Mouse (Mus musculus) heart, postnatal 4 days (tissue): ENCODE data around the gene Gpam. TPM values are rescaled to one million over a fixed set of nuclear protein-coding genes. Genes with fewer than 3 reads are reported as not detected.

ENCODE experiments used
- DNase-seq: peaks from one replicate; pipeline ENCODE4 v3.0.0; 2021
- total RNA-seq, 2 experiments: library from RNA; stranded (reverse); gene quantifications; 2 replicates each; pipeline ENCODE4 v1.2.3; 2021

Gpam gene
- total RNA-seq, 2 experiments from 2014 or later, result 61.4 to 62.7 TPM

DNA sequence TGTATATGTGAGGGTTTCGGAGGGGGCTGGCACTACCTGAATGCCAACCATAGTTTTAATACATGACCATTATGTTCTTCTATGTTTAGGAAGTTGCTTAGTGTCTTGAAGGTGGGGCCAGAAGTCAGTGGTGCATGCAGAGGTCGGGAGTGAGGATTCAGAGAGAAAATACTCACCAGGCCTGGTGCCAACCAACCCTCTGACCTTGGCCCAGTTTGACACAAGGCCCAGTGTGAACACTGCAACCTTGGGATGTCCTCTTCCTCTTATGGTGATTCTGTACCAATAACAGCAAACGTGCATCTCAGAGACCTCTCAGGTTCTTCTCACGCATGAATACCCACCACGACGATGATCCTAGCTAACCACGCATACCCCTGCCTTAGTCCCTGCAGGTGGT lies 11.5 kb upstream of the Gpam start:
- DNase-seq, result no peak

DNA sequence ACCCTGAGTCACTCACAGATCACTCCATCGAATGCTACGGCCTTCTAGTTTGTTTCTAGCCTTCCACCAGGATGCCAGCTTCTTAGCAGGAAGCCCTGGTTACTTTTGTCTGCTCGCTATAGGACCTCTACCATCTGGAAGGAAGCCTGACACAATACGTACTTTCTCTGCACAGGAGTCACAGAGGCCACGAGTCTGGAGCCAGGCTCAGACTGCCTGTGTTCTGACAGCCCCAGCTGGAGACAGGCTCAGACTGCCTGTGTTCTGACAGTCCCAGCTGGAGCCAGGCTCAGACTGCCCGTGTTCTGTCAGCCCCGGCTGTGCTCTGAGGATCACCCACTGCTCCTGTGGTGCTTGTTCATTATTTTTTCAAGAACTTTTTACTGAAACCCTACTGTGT lies 10.8 kb upstream of the Gpam start:
- DNase-seq, result no peak

- DNase-seq, result peak; percentile 79
Measured at GRCm38 (mm10) chr19:55136693-55137427, 9.8 kb upstream of the Gpam start.

DNA sequence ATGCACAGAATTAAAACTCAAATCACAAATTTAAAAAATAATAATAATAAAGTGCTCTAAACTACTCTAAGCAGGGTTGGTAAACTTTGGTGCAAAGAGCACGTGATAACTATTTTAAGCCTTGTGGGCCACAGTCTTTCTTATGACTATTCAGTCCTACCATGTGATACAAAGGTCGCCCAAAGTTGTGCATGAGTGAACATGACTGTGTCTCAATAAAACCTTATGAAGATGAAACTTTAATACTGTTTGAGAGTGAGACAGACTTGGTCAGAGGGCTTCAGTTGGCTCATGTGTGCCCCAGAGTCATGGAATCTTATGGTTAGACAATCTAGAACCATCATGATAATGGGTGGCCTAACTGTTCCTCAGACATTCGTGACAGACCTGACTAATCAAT lies 8.9 kb upstream of the Gpam start:
- DNase-seq, result no peak

- no peak for DNase-seq
Measured at GRCm38 (mm10) chr19:55134521-55134920, 7.5 kb upstream of the Gpam start.

DNA sequence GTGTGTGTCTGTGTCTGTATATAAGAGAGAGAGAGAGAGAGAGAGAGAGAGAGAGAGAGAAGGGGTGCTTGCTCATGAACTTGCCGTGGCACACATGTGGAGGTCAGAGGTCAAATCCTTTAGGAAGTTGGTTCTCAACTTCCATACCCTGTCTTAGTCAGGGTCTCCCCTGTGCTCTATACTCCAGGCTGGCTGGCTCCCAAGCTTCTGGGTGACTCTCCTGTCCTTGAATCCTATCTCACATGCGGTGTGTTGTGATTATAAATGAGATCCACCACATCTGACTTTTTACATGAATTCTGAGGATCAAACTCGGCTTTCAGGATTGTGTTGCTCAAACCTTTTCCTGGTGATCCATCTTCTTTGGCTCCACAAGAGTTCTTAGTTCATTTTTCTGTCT lies 5.4 kb upstream of the Gpam start:
- DNase-seq, result no peak

- DNase-seq, result no peak
Measured at GRCm38 (mm10) chr19:55131747-55132146, 4.7 kb upstream of the Gpam start.

DNA sequence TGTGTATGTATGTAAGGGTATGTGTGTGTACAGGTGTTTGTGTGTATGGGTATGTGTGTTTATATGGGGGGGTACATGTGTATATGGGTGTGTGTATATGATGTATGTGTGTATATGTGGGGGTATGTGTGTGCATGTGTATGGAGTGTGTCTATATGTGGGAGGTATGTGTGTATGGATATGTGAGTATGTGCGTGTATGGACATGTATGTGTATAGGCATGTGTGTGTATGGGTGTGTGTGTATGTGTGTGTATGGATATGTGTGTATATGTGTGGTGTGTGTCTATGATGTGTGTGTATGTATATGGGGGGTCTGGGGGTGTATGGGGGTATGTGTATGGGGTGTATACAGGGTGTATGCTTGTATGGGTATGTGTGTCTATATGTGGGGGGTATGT lies 1.4 kb upstream of the Gpam start:
- DNase-seq, result no peak

GRCm38 (mm10) chr19:55125456-55125855 lies 1.6 kb downstream of the Gpam start:
- no peak for DNase-seq

- DNase-seq, result no peak
Measured at GRCm38 (mm10) chr19:55123001-55123536, 4.0 kb downstream of the Gpam start.

- DNase-seq, result no peak
Measured at GRCm38 (mm10) chr19:55122351-55122980, 4.6 kb downstream of the Gpam start.

GRCm38 (mm10) chr19:55121836-55122235 lies 5.2 kb downstream of the Gpam start:
- no peak for DNase-seq

DNA sequence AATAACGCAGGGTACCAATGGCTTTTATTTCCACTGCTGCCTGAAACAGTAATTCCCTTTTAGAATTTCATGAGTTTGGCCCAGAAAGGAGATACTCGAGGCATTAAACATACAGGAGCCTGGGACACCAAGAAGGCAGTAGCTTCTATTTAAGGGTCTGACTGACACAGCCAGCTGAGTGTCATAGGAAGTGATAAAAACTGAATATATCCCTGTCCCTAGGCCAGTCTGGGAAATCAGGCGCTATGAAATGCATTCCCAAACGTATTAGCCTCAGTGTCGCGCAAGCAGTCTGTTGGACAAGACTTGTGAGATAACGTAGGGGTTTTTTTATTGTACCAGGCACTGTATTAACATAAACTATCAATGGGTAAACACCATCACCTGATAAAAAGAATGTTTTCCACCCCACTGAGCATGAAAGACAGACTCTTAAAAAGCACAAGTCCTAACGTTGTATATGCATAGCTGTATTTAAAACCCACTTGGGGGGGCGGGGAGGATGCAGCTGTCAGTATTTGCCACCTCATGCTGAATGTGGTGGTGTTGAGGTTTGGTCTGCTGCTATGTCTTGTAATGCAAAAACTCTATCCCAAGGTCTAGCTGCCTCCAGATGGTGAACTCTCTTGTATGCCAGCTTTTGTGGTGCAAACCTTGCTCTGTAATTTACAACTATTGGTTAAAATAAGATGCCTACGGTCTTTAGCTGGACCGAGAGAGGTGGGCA lies 6.4 kb downstream of the Gpam start:
- DNase-seq, result no peak

DNA sequence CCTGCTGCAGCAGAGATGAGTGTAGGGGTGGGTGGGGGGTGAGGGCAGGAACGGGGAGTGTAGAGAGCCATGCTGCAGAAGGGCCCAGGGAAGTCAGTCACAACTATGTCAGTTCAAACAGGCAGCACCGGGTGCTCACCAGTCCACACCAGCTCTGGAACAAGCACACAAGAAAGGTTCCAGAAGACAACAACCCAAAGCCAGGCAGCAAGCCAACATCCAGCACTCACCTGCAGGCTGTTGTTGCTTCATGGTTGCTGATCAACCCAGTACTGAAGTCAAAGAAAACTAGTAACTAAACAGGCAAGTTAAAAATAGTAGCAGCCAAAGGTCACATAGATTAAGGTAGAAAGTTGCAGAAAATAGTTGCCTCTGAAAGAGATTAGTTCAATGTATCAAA lies 7.5 kb downstream of the Gpam start:
- peak; percentile 51 for DNase-seq

DNA sequence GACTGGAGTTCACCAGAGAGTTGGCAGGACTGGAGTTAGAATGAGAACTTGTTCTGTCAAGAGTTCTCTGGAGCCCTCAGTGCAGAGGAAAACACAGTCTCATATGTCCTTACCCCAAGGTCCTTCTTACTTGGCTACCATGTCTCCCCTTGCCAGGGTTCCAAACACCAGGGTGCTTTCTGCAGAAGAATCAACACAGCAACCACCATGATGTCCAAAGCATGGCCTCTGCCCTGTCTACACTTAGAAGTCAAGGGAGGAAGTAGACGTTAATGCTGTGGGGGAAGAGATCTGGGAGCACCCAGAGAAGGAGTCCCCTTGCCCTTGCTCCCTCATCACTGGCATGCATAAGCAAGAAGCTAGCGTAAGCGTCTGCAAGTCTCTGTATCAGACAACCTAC lies 9.0 kb downstream of the Gpam start:
- DNase-seq, result no peak

DNA sequence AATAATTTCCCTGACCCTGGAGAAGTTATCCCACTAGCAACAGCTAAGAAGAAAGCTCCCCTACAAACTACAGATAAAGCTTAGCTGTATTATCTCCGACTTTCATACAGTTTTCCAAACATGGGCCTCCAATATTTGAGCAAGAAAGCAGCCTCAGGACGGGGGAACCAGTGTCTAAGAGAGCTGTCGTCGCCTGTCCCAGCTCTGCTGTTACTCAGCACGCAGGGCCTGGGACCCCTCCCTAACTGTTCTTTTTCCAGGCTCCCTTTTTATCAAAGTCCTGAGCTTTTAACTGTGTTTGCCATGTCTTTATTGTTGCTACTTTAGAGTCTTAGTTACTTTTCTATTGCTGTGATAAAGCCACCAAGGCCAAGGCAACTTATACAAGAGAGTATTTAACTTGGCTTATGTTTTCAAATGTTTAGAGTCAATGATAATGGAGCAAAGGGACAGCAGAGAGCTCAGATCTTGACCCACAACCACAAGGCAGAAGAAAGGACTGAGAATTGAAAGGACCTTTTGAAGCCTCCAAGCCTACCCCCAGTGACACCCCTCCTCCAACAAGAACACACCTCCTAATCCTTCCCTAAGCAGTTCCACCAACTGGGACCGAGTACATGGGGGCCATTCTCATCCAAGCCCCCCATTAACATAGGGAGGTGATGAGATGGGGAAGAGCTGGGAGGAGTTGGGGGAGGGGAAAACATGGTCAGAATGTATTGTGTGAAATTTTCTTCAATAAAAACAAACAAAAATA lies 9.8 kb downstream of the Gpam start:
- DNase-seq, result no peak

DNA sequence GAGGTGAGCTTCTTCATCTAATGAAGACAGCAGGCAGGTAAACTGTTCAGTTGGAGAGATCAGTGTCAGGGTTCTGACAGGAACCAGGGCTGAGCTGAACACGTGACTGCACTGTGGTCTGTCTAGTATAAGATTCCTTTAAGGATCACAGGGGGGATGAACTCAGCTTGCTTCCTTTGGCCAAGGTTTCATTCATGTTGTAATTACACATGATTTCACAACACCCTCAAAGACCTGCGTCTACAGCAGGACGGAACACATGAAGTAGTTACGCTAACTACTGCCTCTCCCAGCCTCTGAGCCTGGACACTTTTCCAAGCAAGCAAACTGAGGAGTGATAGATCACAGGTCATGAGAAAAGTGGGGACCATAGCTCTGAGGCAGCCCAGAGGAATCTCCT lies 11.5 kb downstream of the Gpam start:
- no peak for DNase-seq

- no peak for DNase-seq
Measured at GRCm38 (mm10) chr19:55114825-55115395, 12.1 kb downstream of the Gpam start.

DNA sequence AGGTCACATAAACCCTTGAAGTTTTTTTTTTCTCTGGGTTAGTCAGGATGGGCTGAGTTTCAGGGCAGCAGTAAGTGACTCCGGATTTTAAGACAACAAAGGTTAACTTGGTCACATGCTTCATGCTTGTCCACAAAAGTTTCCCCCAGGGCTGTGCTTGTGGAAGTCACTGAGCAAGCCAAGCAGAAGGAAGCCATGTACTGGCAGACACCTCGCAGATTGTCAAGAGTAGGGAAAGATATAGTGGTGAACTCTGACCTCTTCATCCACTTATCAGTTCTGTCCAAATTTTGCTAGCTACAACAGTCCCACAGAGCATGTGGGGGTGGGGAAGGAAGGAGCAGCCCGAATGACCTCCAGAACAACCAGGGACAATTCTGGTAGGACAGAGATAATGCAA lies 19.1 kb downstream of the Gpam start:
- DNase-seq, result no peak

DNA sequence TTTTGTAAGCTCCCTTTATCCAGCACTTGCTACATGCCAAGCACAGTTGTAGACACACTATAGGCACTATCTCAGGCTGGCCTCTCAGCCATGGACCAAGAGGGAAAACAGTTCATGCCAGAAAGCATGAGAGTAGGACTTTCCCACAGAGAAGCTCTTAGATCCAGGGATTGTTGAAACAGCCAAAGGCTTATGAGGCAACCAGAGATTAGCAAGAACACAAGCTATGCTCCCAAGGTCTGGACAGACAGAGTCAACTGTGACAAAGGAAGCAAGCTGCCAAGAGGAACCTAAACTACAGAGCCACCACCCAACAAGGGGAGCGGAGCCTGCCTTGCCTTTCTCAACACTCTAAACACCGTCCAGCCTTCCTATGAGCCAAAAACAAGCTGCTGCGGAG lies 21.1 kb downstream of the Gpam start:
- no peak for DNase-seq

GRCm38 (mm10) chr19:55103081-55103830 lies 23.8 kb downstream of the Gpam start:
- DNase-seq, result peak; percentile 76

GRCm38 (mm10) chr19:55101659-55102058 lies 25.4 kb downstream of the Gpam start:
- no peak for DNase-seq
